Mouse (Mus musculus) cerebellum, postnatal 4 days (tissue): ENCODE results near the gene Tmem184b.

Experiments used
- DNase-seq, 2 experiments: peaks; one replicate each; pipeline ENCODE4 v3.0.0; 2022; ENCODE audit warnings: low spot score in 2 of 2, mixed read lengths in 1 of 2

The Tmem184b gene

GRCm38 (mm10) chr15:79402836-79403762 is at the start of gene Tmem184b:
Gene Tmem184b, minus strand, starts transcription at chr15:79403569.
- peak; percentile 69 to 88 for DNase-seq

DNA sequence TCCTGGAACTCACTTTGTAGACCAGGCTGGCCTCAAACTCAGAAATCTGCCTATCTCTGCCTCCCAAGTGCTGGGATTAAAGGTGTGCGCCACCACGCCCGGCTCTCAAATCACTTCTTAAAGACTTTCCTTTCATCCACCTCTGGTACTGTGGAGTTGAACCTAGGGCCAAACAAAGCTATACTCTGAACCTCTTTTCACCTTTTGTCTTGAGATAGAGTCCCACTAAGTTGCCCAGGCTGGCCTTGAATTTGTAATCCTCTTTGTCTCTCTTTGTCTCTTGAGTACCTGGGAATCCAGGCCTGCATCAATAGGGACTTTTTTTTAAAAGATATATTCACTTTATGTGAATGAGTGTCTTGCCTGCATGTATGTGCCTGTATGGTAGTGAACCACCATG is 44.7 kb upstream of the Tmem184b start:
- no peak for DNase-seq

DNA sequence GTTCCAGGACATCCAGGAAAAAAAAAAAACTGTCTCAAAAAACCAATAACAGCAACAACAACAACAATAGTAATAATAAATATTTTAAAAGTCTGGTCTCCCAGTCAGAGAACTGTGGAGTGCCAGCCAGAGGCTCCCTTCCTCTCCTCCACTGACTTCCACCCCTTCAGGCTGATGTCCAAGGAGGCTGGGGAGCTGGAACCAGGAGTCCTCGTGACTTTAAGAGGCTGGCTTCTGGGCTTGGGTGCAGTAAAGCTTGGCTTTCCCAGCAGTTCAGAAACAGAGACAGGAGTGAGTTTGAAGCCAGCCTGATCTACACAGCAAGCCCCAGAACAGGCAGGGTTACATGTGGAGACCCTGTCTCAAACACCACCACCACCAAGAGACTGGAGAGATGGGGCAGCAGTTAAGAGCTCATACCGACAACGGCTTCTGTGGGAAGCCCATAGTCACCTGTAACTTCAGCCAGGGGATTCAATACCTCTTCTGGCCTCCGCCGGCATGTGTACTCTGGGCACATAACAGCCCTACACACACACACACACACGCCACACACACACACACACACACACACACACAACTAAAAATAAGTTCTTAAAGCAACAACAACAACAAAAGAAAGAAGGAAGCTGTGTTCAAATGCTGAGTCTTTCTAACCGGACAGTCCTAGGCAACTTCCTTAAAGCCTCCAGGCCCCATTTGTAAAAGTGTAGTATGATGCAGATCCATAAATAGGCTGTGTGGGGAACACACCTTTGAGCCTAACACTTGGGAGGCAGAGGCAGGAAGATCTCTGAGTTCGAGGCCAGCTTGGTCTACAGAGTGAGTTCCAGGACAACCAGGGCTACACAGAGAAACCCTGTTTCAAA is 42.7 kb upstream of the Tmem184b start:
- no peak for DNase-seq

- no peak for DNase-seq
These were observed 40.6 kb upstream of the Tmem184b start for GRCm38 (mm10) chr15:79443856-79444410.

- no peak for DNase-seq
These were observed 39.7 kb upstream of the Tmem184b start for GRCm38 (mm10) chr15:79442961-79443518.

DNA sequence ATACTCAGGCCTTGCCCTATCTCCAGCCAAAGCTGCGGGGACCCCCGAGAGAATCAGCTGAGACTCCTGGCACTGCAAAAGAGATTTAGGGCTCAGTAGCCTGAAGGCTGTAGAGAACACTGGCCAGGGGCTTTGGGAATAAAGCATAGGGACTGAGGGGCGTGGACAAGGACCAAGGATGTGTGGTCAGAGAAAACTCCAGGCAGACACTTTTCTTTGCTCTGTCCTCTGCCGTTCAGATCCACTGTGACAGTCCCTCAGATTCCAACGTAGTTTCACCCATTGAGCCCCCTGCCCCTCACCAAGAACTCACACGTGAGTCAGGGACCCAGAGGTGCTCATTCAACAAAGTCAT is 38.9 kb upstream of the Tmem184b start:
- no peak for DNase-seq

DNA sequence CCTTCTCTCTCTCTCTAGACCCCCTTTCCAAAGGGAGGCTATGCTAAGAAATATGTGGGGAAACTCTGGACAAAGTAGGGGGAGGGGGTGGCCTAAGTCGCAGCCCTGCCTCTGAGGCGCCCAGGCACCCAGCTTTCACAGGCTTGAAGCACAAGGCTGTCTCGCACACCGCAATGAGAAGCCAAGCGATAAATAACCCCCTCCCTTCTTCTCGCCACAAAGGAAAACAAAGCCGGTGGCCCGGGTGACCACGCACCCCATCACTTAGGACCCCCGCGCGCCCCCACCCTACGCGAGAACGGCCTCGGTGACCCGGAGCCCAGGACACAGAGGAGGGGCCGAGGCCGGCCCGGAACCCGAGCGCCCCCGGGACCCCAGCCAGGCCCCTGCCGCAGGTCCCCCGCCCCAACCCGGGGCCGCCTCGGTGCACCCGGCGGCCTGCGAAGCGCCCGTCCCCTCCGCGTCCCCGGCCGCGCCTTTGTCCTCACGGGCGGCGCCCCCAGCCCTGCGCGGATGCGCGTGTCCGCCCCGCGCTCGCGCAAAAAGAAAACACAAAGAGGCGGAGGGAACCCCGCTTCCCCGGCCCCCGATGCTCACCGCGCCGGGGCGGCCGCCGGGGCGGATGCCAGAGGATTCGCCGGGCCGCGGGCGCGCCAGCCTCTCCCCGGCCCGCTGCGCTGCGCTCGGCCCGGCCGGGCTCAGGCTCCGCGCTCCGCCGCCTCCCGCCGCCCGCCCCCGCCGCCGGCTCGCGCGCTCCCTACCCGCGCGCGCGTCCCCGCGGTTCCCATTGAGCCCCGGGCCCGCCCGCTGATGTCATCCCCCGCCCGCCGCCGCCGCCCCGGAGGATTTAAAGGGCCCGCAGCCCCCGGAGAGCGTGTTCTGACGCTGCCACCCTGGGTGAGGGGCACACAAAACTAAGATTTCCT is 38.2 kb upstream of the Tmem184b start:
- DNase-seq: peak; percentile 80 to 81

DNA sequence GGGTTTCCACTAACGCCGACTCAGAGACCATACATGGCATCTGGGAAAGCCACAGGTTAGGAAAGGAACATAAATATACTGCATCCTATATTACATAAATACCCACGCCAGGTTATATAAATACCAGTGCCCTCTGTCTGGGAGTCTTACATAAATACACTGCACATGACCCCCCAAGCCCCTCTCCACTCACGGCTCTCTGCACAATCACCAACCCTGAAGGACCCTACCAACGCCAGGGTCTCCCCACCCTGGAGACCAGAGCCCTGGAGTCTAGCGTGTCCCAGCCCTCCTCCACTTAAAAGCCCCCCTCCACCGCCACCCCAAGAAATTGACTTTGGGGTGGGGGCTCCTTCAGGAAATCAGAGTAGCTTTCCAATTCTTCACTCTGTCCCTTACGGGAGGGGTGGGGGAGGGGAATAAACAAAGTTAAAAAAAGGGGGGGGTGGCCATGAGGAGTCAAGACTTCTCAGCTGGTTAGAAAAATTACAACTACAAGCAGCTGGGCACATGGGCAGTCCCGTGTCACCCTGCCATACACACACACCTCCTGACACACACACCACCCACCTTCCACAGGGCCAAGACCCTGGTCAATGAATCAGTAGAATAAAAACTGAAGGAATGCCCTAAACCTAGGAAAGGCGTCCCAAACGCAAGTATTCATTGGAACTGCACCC is 37.4 kb upstream of the Tmem184b start:
- DNase-seq: no peak

DNA sequence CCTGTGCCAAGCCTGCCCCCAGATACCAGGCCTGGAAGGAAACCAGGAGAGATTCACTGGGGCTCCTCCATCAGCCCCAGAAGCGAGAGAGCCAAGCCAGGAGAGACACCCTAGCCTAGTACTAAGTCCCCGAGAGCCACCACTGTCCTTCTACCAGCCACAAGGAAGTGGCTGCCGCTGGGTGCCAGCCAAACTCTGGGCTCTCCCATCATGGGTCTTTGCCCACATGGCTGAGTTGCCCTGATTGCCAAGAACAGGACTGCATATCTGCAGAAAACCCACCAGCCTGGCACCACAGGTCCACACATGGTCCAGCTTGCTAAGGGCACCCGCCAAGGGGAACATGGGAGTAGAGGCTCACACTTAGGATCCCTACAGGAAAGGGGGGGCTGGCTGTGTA is 36.9 kb upstream of the Tmem184b start:
- DNase-seq: peak in 1 of 2 experiments; percentile 72

GRCm38 (mm10) chr15:79439386-79439785 is 36.0 kb upstream of the Tmem184b start:
- DNase-seq: no peak

DNA sequence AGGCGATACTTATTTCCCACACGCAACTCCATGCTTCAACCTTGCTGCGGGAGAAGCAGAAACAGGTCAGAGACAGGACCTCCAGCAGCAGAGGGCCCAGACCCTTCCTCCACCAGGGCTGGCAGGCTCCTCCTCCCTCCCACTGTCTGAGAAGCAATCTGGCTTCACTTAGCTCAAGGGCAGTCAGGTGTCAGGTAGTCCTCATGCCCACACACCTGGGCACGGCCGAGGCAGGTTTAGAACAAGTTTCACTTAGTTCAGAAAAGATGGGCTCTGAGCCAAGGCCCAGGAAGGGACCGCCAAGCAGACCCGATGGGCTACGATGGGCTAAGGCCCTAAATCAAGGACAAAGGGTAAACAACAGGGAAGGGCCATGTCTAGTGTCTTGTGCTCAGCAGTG is 35.4 kb upstream of the Tmem184b start:
- no peak for DNase-seq

GRCm38 (mm10) chr15:79438209-79438810 is 34.9 kb upstream of the Tmem184b start:
- no peak for DNase-seq

GRCm38 (mm10) chr15:79437541-79438208 is 34.3 kb upstream of the Tmem184b start:
- no peak for DNase-seq

DNA sequence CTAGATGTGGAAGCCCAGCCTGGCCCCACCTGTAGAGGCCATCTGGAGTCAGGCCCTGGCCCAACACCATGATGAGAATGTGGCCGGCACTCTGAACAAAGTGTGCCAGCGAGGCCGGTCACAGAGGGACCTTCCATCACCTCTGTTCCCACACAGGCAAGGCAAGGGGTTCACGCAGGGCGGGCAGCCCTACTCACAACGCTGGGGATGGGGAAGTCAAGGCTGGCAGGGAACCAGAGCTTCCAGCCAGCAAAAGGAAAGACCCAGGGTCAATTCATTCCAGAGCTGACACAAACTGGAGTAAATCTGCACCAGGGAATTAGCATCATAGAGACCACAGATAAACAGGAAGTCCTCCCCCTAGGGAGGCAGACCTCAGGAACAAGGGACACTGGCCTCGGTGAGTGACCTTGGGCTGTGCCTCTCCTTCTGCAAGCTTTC is 33.1 kb upstream of the Tmem184b start:
- no peak for DNase-seq

DNA sequence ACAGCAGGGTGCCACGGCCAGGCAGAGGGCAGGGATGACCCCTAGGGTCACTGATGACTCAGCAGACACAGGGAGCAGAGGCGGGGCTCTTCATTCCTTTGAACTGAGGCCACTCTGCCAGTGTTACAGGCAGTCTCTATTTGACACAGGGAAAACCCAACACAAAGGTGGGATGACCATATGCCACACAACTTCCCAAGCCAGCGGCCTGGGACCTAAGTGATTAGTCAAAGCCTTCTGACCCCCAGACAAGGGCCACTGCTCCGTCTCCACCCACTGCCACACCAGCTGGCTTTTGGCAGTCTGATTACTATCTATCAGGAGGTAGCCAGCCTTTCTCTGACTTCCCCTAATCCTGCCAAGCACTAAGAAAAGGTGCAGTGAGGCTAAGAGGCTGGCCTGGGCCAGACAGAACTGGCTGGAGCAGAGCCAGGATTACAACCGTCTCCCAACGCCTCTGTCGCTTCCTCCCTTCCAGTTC is 31.9 kb upstream of the Tmem184b start:
- no peak for DNase-seq

DNA sequence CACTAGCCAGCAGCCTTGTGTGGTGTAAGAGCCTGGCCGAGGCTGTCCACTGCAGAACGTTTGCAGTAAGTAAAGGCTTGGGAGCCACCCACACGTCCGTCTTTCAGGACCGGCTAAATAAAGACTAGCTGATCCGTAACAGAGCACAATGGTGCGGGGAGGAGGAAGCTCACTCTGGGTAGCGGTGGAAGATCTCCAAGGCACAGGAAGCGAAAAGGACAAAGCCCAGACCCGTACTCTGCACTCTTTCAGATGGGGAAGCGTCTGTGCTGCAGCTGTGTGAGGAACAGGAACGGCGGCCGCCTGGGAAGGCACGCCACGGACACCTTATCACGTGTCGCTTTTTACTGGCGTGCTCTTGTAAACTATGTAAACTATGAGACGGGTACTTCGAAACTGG is 29.5 kb upstream of the Tmem184b start:
- DNase-seq: no peak

GRCm38 (mm10) chr15:79432328-79432727 is 29.0 kb upstream of the Tmem184b start:
- DNase-seq: no peak

- no peak for DNase-seq
These were observed 28.6 kb upstream of the Tmem184b start for GRCm38 (mm10) chr15:79431925-79432324.

- DNase-seq: no peak
These were observed 27.2 kb upstream of the Tmem184b start for GRCm38 (mm10) chr15:79430461-79431000.
